Mouse (Mus musculus): ENCODE results near the gene Npas2. TPM values are rescaled to one million over a fixed set of nuclear protein-coding genes. Genes with fewer than 3 reads are reported as not detected.
A peak's percentile ranks its signal among the peaks of the same experiment; 100 is the strongest.

Npas2 gene
- polyA plus RNA-seq, 1 experiment from 2014 or later = 0.28 TPM

DNA sequence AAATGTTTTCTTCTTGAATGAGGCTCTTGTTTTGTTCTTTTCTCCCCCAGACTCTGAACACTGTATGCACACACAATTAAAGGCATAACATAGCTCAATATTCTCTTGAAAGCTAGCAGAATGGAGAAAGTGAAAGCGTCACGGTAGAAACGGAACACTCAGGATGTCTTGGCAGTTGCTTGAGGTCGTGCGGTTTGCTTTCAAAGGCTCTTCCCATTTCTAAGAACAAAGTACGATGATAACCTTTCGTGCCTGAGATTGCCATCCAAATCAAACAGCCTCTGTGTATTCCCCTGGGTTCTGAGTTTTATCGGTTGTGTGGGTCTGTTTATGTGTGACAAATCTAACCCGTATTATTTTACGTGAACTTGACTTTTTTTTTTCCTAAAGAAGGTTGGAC is 11.5 kb downstream of the Npas2 start:
- no peak overlapping the region for H3K4me2 ChIP-seq (ENCODE audit: low read length)
- no peaks in the 10 kb centered on the region for H3K36me3 ChIP-seq (ENCODE audit: control insufficient read depth, insufficient read depth, low read length)
- ATAC-seq (replicated peaks; ENCODE audit: low FRiP score, low TSS enrichment, low read depth) = no peak
- no peak for DNase-seq (ENCODE audit: low spot score)
- no peaks in the 10 kb centered on the region for H3K4me1 ChIP-seq (replicated peaks; ENCODE audit: control insufficient read depth, insufficient read depth, low read length)
- H3K27ac ChIP-seq (ENCODE audit: low read depth) = no peak overlapping the region
- H3K9me3 ChIP-seq (ENCODE audit: control insufficient read depth, low read length) = no peaks in the 10 kb centered on the region
- WGBS = 83% methylated on average over 10 of the region's 10 CpGs
- H3K9ac ChIP-seq (ENCODE audit: low read length) = no peak overlapping the region
- no peaks in the 10 kb centered on the region for H3K27me3 ChIP-seq (replicated peaks; ENCODE audit: control insufficient read depth, insufficient read depth, low read length)
- no peak overlapping the region for H3K4me3 ChIP-seq (ENCODE audit: low read depth, low read length)

DNA sequence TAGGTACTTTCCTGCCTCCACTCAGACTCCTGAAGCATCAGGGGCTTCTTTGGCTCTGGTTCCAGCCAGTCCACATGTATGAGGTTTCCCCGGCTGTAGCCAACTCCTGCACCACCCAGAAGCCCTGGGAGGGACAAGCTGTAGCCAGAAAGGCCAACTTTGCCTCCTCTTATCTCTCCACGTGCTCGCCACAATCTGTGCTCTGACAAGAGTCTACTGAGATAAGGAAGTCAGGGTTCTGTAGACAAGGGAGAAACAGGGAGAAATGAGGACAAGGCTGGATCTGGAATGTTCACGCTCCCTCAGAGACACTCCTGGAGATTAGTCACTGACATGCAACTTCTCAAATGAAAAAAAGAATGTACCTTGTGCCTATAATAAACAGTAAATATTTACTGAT is 12.2 kb downstream of the Npas2 start:
- Histone ChIP-seq H3K9me3 (ENCODE audit: control insufficient read depth, low read length) (no peaks in the 10 kb centered on the region), H3K27me3 (replicated peaks; ENCODE audit: control insufficient read depth, insufficient read depth, low read length) (no peaks in the 10 kb centered on the region), H3K27ac (ENCODE audit: low read depth) (no peak overlapping the region), H3K4me2 (ENCODE audit: low read length) (no peak overlapping the region), H3K9ac (ENCODE audit: low read length) (no peak overlapping the region), H3K36me3 (ENCODE audit: control insufficient read depth, insufficient read depth, low read length) (no peaks in the 10 kb centered on the region), H3K4me1 (replicated peaks; ENCODE audit: control insufficient read depth, insufficient read depth, low read length) (no peaks in the 10 kb centered on the region), H3K4me3 (ENCODE audit: low read depth, low read length) (no peak overlapping the region)
- ATAC-seq (replicated peaks; ENCODE audit: low FRiP score, low TSS enrichment, low read depth) = no peak
- DNase-seq (ENCODE audit: low spot score) = no peak
- 54% methylated on average over 4 of the region's 4 CpGs for WGBS

DNA sequence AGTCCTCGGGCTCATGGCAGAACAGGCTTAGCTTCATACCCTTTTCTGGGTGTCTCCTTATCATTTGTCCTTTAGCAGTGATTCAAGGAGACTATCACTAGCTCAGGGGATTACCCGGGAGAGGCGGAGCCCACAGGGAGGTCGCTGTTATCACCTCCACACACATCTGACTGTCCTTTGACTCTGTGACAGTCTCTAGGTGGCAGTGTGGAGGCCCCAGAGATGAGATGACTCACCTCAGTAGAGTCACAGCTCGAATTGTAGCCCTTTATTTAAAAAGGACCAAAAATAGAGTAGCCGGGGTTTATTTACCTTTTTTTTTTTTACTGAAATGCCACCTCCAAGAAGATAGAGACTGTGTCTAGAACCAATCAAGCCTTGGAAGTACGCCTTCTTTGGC is 13.4 kb downstream of the Npas2 start:
- H3K4me1 ChIP-seq (replicated peaks; ENCODE audit: control insufficient read depth, insufficient read depth, low read length) = no peaks in the 10 kb centered on the region
- no peak overlapping the region for H3K27ac ChIP-seq (ENCODE audit: low read depth)
- H3K4me3 ChIP-seq (ENCODE audit: low read depth, low read length) = no peak overlapping the region
- no peak for DNase-seq (ENCODE audit: low spot score)
- H3K36me3 ChIP-seq (ENCODE audit: control insufficient read depth, insufficient read depth, low read length) = no peaks in the 10 kb centered on the region
- no peaks in the 10 kb centered on the region for H3K27me3 ChIP-seq (replicated peaks; ENCODE audit: control insufficient read depth, insufficient read depth, low read length)
- WGBS = 35% methylated on average over 7 of the region's 7 CpGs
- H3K9me3 ChIP-seq (ENCODE audit: control insufficient read depth, low read length) = no peaks in the 10 kb centered on the region
- H3K4me2 ChIP-seq (ENCODE audit: low read length) = no peak overlapping the region
- no peak overlapping the region for H3K9ac ChIP-seq (ENCODE audit: low read length)
- ATAC-seq (replicated peaks; ENCODE audit: low FRiP score, low TSS enrichment, low read depth) = no peak

DNA sequence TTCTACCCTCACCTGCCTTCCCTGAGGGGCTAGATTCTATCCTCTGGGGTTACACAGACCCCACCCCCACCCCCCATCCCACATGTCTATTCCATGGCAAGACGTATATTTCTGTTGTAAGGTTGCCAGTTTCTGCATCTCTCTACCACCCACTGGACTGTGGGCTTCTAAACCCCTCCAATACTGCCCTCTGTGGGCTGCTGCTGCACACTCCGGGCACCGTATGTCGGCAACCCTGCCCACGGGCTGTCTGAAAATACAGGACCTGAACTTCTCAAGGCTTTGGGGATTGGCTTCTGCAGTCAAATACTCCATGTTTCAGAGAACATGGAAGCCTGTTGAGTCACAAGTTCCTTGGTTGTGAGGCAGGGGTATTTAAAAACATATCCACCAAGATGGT is 17.4 kb downstream of the Npas2 start:
- no peaks in the 10 kb centered on the region for H3K4me1 ChIP-seq (replicated peaks; ENCODE audit: control insufficient read depth, insufficient read depth, low read length)
- no peak overlapping the region for H3K9ac ChIP-seq (ENCODE audit: low read length)
- no peaks in the 10 kb centered on the region for H3K9me3 ChIP-seq (ENCODE audit: control insufficient read depth, low read length)
- ATAC-seq (replicated peaks; ENCODE audit: low FRiP score, low TSS enrichment, low read depth) (no peak), DNase-seq (ENCODE audit: low spot score) (no peak)
- H3K27me3 ChIP-seq (replicated peaks; ENCODE audit: control insufficient read depth, insufficient read depth, low read length) = no peaks in the 10 kb centered on the region
- no peaks in the 10 kb centered on the region for H3K36me3 ChIP-seq (ENCODE audit: control insufficient read depth, insufficient read depth, low read length)
- no peak overlapping the region for H3K4me3 ChIP-seq (ENCODE audit: low read depth, low read length)
- 94% methylated on average over 5 of the region's 5 CpGs for WGBS
- H3K27ac ChIP-seq (ENCODE audit: low read depth) = no peak overlapping the region
- no peak overlapping the region for H3K4me2 ChIP-seq (ENCODE audit: low read length)

DNA sequence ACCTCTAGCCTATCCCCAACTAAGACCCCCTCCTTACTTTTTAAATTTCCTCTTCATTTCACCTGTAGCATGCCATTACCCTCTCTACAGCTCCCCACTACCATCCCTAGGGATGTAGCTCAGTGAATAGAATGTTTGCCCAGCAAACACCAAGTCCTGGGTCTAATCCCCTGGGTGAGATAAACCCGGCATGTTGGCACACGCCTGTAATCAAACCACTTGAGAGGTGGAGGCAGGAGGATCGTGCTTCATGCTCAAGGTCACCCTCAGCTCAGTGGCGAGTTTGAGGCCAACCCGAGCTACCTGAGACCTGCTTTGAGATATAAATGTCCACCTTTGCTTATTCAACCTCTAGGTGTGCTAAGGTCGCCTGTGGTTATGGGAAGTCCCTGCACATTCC is 19.5 kb downstream of the Npas2 start:
- Histone ChIP-seq H3K9me3 (ENCODE audit: control insufficient read depth, low read length) (no peaks in the 10 kb centered on the region), H3K27me3 (replicated peaks; ENCODE audit: control insufficient read depth, insufficient read depth, low read length) (no peaks in the 10 kb centered on the region), H3K36me3 (ENCODE audit: control insufficient read depth, insufficient read depth, low read length) (no peaks in the 10 kb centered on the region), H3K9ac (ENCODE audit: low read length) (no peak overlapping the region), H3K4me3 (ENCODE audit: low read depth, low read length) (no peak overlapping the region), H3K4me1 (replicated peaks; ENCODE audit: control insufficient read depth, insufficient read depth, low read length) (no peaks in the 10 kb centered on the region), H3K4me2 (ENCODE audit: low read length) (no peak overlapping the region), H3K27ac (ENCODE audit: low read depth) (no peak overlapping the region)
- WGBS = 66% methylated on average over 6 of the region's 6 CpGs
- ATAC-seq (replicated peaks; ENCODE audit: low FRiP score, low TSS enrichment, low read depth) (no peak), DNase-seq (ENCODE audit: low spot score) (no peak)

DNA sequence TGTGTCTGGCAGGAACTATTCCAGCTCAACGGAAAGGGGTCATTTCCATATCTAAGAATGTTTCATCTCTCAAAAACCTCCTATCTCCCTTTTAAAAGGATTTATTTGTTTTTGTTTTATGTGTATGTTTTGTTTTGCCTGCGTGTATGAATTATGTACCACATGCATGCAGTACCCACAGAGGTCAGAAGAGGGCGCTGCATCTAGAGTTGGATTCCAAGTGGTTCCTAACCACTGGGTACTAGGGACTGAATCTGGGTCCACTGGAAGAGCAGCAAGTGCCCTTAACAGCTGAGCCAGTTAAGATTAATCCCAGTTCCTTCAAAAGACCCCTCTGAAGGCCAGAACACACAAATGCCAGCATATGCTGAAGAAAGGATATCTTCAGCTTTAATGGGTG is 24.1 kb downstream of the Npas2 start:
- no peak overlapping the region for H3K27ac ChIP-seq (ENCODE audit: low read depth)
- no peaks in the 10 kb centered on the region for H3K4me1 ChIP-seq (replicated peaks; ENCODE audit: control insufficient read depth, insufficient read depth, low read length)
- no peaks in the 10 kb centered on the region for H3K36me3 ChIP-seq (ENCODE audit: control insufficient read depth, insufficient read depth, low read length)
- DNase-seq (ENCODE audit: low spot score) (no peak), ATAC-seq (replicated peaks; ENCODE audit: low FRiP score, low TSS enrichment, low read depth) (no peak)
- 84% methylated on average over 3 of the region's 3 CpGs for WGBS
- no peak overlapping the region for H3K4me3 ChIP-seq (ENCODE audit: low read depth, low read length)
- no peaks in the 10 kb centered on the region for H3K9me3 ChIP-seq (ENCODE audit: control insufficient read depth, low read length)
- H3K27me3 ChIP-seq (replicated peaks; ENCODE audit: control insufficient read depth, insufficient read depth, low read length) = no peaks in the 10 kb centered on the region
- no peak overlapping the region for H3K9ac ChIP-seq (ENCODE audit: low read length)
- H3K4me2 ChIP-seq (ENCODE audit: low read length) = no peak overlapping the region

DNA sequence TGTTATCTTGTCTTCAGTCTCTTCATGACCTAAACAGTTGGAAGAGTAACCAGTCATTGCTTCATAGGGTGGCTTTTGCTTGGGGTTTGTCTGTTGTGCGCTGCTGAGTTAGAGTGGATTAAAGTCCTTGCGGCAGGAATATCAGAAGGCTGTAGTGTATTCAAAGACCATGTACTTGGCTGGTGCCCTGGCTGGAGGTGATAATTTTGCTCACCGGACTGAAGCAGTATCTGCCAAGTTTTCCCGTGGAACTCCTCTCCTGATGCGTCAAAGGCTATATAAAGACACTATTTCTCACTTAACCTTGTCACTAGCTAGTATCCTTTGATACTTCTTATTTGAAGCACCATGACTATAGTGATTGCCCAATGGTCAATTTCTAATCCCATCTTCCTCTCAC is 34.9 kb downstream of the Npas2 start:
- Histone ChIP-seq H3K4me1 (replicated peaks; ENCODE audit: control insufficient read depth, insufficient read depth, low read length) (no peaks in the 10 kb centered on the region), H3K4me2 (ENCODE audit: low read length) (no peak overlapping the region), H3K27ac (ENCODE audit: low read depth) (no peak overlapping the region), H3K9me3 (ENCODE audit: control insufficient read depth, low read length) (no peaks in the 10 kb centered on the region), H3K4me3 (ENCODE audit: low read depth, low read length) (no peak overlapping the region), H3K36me3 (ENCODE audit: control insufficient read depth, insufficient read depth, low read length) (no peaks in the 10 kb centered on the region), H3K27me3 (replicated peaks; ENCODE audit: control insufficient read depth, insufficient read depth, low read length) (no peaks in the 10 kb centered on the region), H3K9ac (ENCODE audit: low read length) (no peak overlapping the region)
- WGBS = 96% methylated on average over 5 of the region's 5 CpGs
- ATAC-seq (replicated peaks; ENCODE audit: low FRiP score, low TSS enrichment, low read depth) (no peak), DNase-seq (ENCODE audit: low spot score) (no peak)

DNA sequence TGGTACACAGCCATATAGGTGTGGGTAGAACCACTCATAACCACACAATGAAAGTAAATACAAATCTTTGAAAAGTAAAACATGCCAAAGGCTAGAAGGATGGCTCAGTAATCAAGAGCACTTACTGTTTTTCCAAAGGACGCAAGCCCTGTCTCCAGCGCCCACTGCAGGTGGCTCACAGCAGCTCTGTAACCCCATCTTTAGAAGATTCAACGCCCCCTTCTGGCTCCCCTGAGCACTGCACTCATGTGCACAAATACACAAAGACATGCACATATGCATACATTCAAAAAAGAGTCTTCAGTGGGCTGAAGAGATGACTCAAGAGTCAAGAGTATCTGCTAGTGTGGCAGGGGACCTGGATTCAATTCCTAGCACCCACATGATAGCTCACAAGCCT is 36.5 kb downstream of the Npas2 start:
- ATAC-seq (replicated peaks; ENCODE audit: low FRiP score, low TSS enrichment, low read depth) (no peak), DNase-seq (ENCODE audit: low spot score) (no peak)
- Histone ChIP-seq H3K9ac (ENCODE audit: low read length) (no peak overlapping the region), H3K27ac (ENCODE audit: low read depth) (no peak overlapping the region), H3K36me3 (ENCODE audit: control insufficient read depth, insufficient read depth, low read length) (no peaks in the 10 kb centered on the region), H3K4me1 (replicated peaks; ENCODE audit: control insufficient read depth, insufficient read depth, low read length) (no peaks in the 10 kb centered on the region), H3K4me3 (ENCODE audit: low read depth, low read length) (no peak overlapping the region), H3K4me2 (ENCODE audit: low read length) (no peak overlapping the region), H3K9me3 (ENCODE audit: control insufficient read depth, low read length) (no peaks in the 10 kb centered on the region), H3K27me3 (replicated peaks; ENCODE audit: control insufficient read depth, insufficient read depth, low read length) (no peaks in the 10 kb centered on the region)
- 63% methylated on average over 3 of the region's 3 CpGs for WGBS

DNA sequence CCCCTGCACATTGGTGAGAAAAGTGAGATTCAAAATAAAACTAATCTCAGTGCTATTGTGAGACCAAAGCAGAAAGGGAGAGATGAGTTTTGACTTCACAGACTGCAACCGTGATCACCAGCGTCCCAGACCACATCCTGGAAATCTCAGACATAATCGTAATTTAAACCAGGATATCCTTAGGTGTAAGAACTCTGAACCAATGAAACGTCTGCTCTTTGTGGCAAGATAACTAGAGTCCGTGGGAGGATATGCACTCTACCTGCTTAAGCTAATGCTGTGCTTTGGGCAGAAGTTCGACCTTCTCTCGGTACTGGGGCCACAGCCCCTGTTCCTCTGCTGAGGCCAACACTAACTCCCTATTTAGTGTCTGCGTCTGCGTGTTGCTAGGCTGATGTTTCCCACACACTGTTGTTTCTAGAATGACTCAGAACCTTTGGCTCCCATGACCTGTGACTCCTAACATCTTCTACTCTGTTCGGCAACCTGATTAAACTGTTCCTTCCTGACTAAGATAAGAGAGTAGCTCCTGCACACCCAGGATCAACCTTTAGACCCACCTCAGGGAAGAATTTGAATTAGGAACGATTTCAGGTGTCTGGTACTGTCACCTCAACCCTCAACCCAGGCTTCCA is 41.4 kb downstream of the Npas2 start:
- H3K4me1 ChIP-seq (replicated peaks; ENCODE audit: control insufficient read depth, insufficient read depth, low read length) = no peaks in the 10 kb centered on the region
- no peaks in the 10 kb centered on the region for H3K36me3 ChIP-seq (ENCODE audit: control insufficient read depth, insufficient read depth, low read length)
- WGBS = 66% methylated on average over 11 of the region's 11 CpGs
- H3K4me2 ChIP-seq (ENCODE audit: low read length) = no peak overlapping the region
- no peak overlapping the region for H3K27ac ChIP-seq (ENCODE audit: low read depth)
- ATAC-seq (replicated peaks; ENCODE audit: low FRiP score, low TSS enrichment, low read depth) (peak; percentile 27; the same call in 1 of the 2 replicates), DNase-seq (ENCODE audit: low spot score) (no peak)
- H3K9me3 ChIP-seq (ENCODE audit: control insufficient read depth, low read length) = no peaks in the 10 kb centered on the region
- no peak overlapping the region for H3K4me3 ChIP-seq (ENCODE audit: low read depth, low read length)
- no peak overlapping the region for H3K9ac ChIP-seq (ENCODE audit: low read length)
- H3K27me3 ChIP-seq (replicated peaks; ENCODE audit: control insufficient read depth, insufficient read depth, low read length) = no peaks in the 10 kb centered on the region

All from intestine, embryonic 14.5 days (tissue).